8 mouse cellular contexts compared by ENCODE assay signal in the genomic region with DNA sequence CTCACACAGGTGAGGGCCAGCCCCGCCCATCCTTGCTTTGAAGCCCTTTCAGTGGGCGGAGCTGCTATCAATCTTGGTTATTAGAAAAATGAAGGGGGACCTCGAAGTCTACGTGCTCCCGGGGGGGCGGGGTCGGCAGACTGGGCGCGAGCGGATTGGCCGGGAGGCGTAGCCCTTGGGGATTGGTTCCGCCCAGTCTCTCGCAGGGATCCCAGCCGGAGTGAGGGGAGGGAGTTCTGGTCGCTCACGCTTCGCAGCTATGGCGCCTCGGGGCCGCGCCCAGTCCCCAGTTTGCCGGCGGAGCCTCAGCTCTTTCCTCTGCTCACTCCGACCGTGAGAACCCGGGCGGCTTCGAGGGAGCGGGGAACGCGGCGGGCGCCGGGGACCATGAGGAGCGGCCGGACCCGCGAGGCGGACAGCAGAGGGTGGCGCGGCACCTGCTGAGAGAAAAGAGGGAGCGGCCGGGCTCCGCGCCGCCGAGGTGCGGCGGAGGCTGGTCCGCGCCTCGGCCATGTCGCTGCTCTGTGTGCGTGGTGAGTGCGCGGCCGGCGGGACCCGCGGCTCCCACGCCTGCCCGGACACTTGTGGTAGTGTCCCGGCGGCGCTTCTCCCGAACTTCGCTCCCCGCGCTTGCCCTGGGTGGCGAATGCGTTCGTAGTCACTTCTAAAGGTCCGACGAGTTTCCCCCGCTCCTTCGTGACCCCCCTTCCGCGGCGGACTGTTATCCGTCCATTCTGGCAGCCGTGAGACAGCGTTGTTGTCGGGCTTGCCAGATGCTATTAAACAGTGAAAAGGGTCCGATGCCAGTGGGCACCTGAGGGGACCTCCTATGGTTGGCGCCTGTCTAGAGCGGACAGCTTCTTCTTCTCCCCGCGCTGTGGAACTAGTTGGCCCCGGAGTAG. TPM values are rescaled to one million over a fixed set of nuclear protein-coding genes. Genes with fewer than 3 reads are reported as not detected.
DNase-seq lines count a peak whose midpoint lies in the region; ATAC-seq and TF ChIP-seq lines count a peak whose summit lies in the region.

Gene Unc13b (plus strand): TSS at position 201 of the 902 bp plus-strand sequence.

- WGBS in limb, embryonic 15.5 days: under 1% methylated on average over 84 of the region's 90 CpGs
- under 1% methylated on average over 88 of the region's 90 CpGs for WGBS in midbrain, postnatal 0 days

- H3K36me3 ChIP-seq in limb, embryonic 15.5 days: no peaks in the 10 kb centered on the region
- no peaks in the 10 kb centered on the region for H3K36me3 ChIP-seq in midbrain, postnatal 0 days (ENCODE audit: insufficient read depth, low read length)

- H3K9me3 ChIP-seq in limb, embryonic 15.5 days: no peaks in the 10 kb centered on the region
- H3K9me3 ChIP-seq in midbrain, postnatal 0 days (ENCODE audit: low read length): no peaks in the 10 kb centered on the region

- no peaks in the 10 kb centered on the region for H3K4me1 ChIP-seq in embryonic fibroblast, embryonic 13.5 days (ENCODE audit: control insufficient read depth, insufficient read depth, low read length)
- peaks cover 13% of the 10 kb centered on the region for H3K4me1 ChIP-seq in limb, embryonic 15.5 days
- H3K4me1 ChIP-seq in midbrain, postnatal 0 days (ENCODE audit: insufficient read depth, low read length): 0 out of 2 replicates have a peak, but pooled peaks cover 2% of the 10 kb centered on the region

- H3K27ac ChIP-seq in embryonic fibroblast, embryonic 13.5 days (ENCODE audit: insufficient read depth, low read length): no peak within 1 kb of the TSS
- no peak within 1 kb of the TSS for H3K27ac ChIP-seq in limb, embryonic 15.5 days
- peak within 1 kb of the TSS; percentile 80 for H3K27ac ChIP-seq in midbrain, postnatal 0 days (ENCODE audit: low read depth, low read length)

- ATAC-seq in limb, embryonic 15.5 days (ENCODE audit: insufficient number of reproducible peaks, low FRiP score, low TSS enrichment, low read depth): peak; percentile 81
- peak; percentile 97 for ATAC-seq in midbrain, postnatal 0 days (ENCODE audit: low FRiP score)

- H3K4me2 ChIP-seq in limb, embryonic 15.5 days: peak within 1 kb of the TSS; percentile 99
- peak within 1 kb of the TSS; percentile 71 for H3K4me2 ChIP-seq in midbrain, postnatal 0 days (ENCODE audit: low read depth, low read length, poor library complexity, severe bottlenecking)

- DNase-seq in layer of hippocampus, adult 11-12 months (ENCODE audit: low spot score): peak; percentile 83
- DNase-seq in layer of hippocampus, adult 9-10 months (ENCODE audit: low spot score): no peak
- peak; percentile 89 for DNase-seq in heart, adult 8-10 months (ENCODE audit: low spot score)
- DNase-seq in kidney, adult 8-10 months: peak; percentile 92 to 94
- DNase-seq in midbrain, postnatal 0 days (ENCODE audit: low spot score): peak; percentile 95
- peak; percentile 83 to 84 for DNase-seq in spleen, postnatal 36 days (ENCODE audit: low spot score in 2 of 2)

- H3K4me3 ChIP-seq in embryonic fibroblast, embryonic 13.5 days (ENCODE audit: insufficient read depth, low read length): peak within 1 kb of the TSS; percentile 59
- peak within 1 kb of the TSS; percentile 63 for H3K4me3 ChIP-seq in limb, embryonic 15.5 days
- peak within 1 kb of the TSS; percentile 76 for H3K4me3 ChIP-seq in midbrain, postnatal 0 days (ENCODE audit: low read depth, low read length)

- no peak for TF ChIP-seq POLR2A in embryonic fibroblast, embryonic 13.5 days (IDR thresholded peaks at IDR 0.05; ENCODE audit: low read depth, low read length)

- peak within 1 kb of the TSS; percentile 44 for H3K9ac ChIP-seq in limb, embryonic 15.5 days
- H3K9ac ChIP-seq in midbrain, postnatal 0 days (replicated peaks; ENCODE audit: low read length, poor library complexity, severe bottlenecking): peak within 1 kb of the TSS; percentile 81

- no peak for TF ChIP-seq CTCF in embryonic fibroblast, embryonic 13.5 days (IDR thresholded peaks at IDR 0.05; ENCODE audit: borderline replicate concordance, insufficient read depth, low read length)
- TF ChIP-seq CTCF in midbrain, postnatal 0 days (IDR thresholded peaks at IDR 0.05): 0 out of 2 replicates have a peak, but pooled peaks have one; percentile 2

- H3K27me3 ChIP-seq in limb, embryonic 15.5 days: peaks cover 27% of the 10 kb centered on the region
- no peaks in the 10 kb centered on the region for H3K27me3 ChIP-seq in midbrain, postnatal 0 days (ENCODE audit: insufficient read depth, low read length)

RNA-seq across cellular contexts. Expression of gene Unc13b, which starts in this region (rescaled TPM):
- 2.9 and 4.5 TPM in 2 replicates for polyA plus RNA-seq in embryonic fibroblast, embryonic 13.5 days (2011; ENCODE audit: insufficient read length, low read depth, missing spikeins)
- total RNA-seq in heart, adult 8-10 months (2022): 10 to 100 TPM in 3 of 4 experiments, 1 to 10 TPM in 1; 7.7 to 11.7 (median 10.1) TPM
- 2.7 and 2.9 TPM in 2 replicates for polyA plus RNA-seq in limb, embryonic 15.5 days (2015; fragmentation: Nextera tagmentation; extraction: Ambion mirVana)
- total RNA-seq in midbrain, postnatal 0 days (2014; rRNA removed): 40.2 and 54.6 TPM in 2 replicates
- 6.3 and 7.9 TPM in 2 replicates for polyA plus RNA-seq in midbrain, postnatal 0 days (2015; fragmentation: Nextera tagmentation; extraction: Ambion mirVana)
